Comparison of ENCODE assay signal across 26 mouse cellular contexts in genomic region chr12:111817991-111818390, GRCm38 (mm10). TPM values are rescaled to one million over a fixed set of nuclear protein-coding genes. Genes with fewer than 3 reads are reported as not detected.
A peak's percentile ranks its signal among the peaks of the same experiment; 100 is the strongest.
DNase-seq lines count a peak whose midpoint lies in the region; ATAC-seq and TF ChIP-seq lines count a peak whose summit lies in the region.
"Had no signal": no experiment of that assay in that cellular context is flagged by ENCODE, and none has a peak within 500 bp of the region (broad histone marks: within the 10 kb centered on the region; RNA-seq: fewer than 3 reads in every experiment).

No protein-coding gene starts in this region.

- peaks cover 60% of the 10 kb centered on the region for H3K4me1 ChIP-seq in intestine, embryonic 15.5 days (replicated peaks)
- H3K4me1 ChIP-seq in liver, embryonic 13.5 days (replicated peaks), result peaks cover 81% of the 10 kb centered on the region
- H3K4me1 ChIP-seq in small intestine, adult 2 months (ENCODE audit: control insufficient read depth, insufficient read depth, insufficient read length, low read length), result peaks cover 29% of the 10 kb centered on the region

- ATAC-seq in intestine, embryonic 15.5 days, result no peak
- no peak for ATAC-seq in liver, embryonic 13.5 days (ENCODE audit: low read depth)
- ATAC-seq: forebrain, embryonic 15.5 days; inflammation-experienced regulatory T-cells, adult 6 months; Patski had no signal

- TF ChIP-seq POLR2A in small intestine, adult 2 months (IDR thresholded peaks at IDR 0.05; ENCODE audit: low read depth, low read length), result no peak

- no peak for TF ChIP-seq CTCF in small intestine, adult 2 months (IDR thresholded peaks at IDR 0.05; ENCODE audit: extremely low read depth, insufficient read length, insufficient replicate concordance, low read depth, low read length)

- no peak overlapping the region for H3K9ac ChIP-seq in intestine, embryonic 15.5 days
- peak overlapping the region; percentile 59 for H3K9ac ChIP-seq in liver, embryonic 13.5 days
- H3K9ac ChIP-seq: embryonic facial prominence, embryonic 12.5 days; forebrain, embryonic 15.5 days; hindbrain, embryonic 15.5 days; limb, embryonic 12.5 days; stomach, embryonic 15.5 days had no signal

- DNase-seq in adrenal gland, adult 2 months, result peak; percentile 65
- no peak for DNase-seq in adrenal gland, postnatal 14 days
- no peak for DNase-seq in liver, embryonic 13.5 days
- DNase-seq in kidney, adult 18-20 months, result no peak
- DNase-seq in spleen, adult 18-20 months, result no peak
- DNase-seq: cerebellum, adult 11 months; cerebellum, adult 9-10 months; cerebellum, postnatal 36 days; heart, postnatal 14 days; kidney, postnatal 25 days; lung, adult 2 months; lung, postnatal 10 days; midbrain, embryonic 14.5 days; thymus, postnatal 25 days had no signal

- no peaks in the 10 kb centered on the region for H3K9me3 ChIP-seq in intestine, embryonic 15.5 days
- H3K9me3 ChIP-seq in liver, embryonic 13.5 days (replicated peaks), result no peaks in the 10 kb centered on the region
- H3K9me3 ChIP-seq: embryonic facial prominence, embryonic 12.5 days; forebrain, embryonic 15.5 days; G1E; hindbrain, embryonic 10.5 days; hindbrain, embryonic 15.5 days; limb, embryonic 12.5 days; stomach, embryonic 15.5 days had no signal

- H3K4me3 ChIP-seq in intestine, embryonic 15.5 days (replicated peaks), result no peak overlapping the region
- peak overlapping the region; percentile 11; the same call in 1 of the 2 replicates for H3K4me3 ChIP-seq in liver, embryonic 13.5 days (replicated peaks)
- peak overlapping the region; percentile 35 for H3K4me3 ChIP-seq in small intestine, adult 2 months (ENCODE audit: low read depth, low read length)
- H3K4me3 ChIP-seq: embryonic facial prominence, embryonic 12.5 days; forebrain, embryonic 15.5 days; hindbrain, embryonic 10.5 days; hindbrain, embryonic 15.5 days; limb, embryonic 12.5 days; stomach, embryonic 15.5 days had no signal

- WGBS in intestine, embryonic 15.5 days, result 64% methylated on average over 8 of the region's 8 CpGs
- 73% methylated on average over 8 of the region's 8 CpGs for WGBS in liver, embryonic 13.5 days (ENCODE audit: insufficient replicate concordance)
- 29% methylated on average over 8 of the region's 8 CpGs for WGBS in small intestine, adult 2 months

- no peaks in the 10 kb centered on the region; the same call in 1 of the 2 replicates for H3K36me3 ChIP-seq in intestine, embryonic 15.5 days
- H3K36me3 ChIP-seq in liver, embryonic 13.5 days, result peaks cover 37% of the 10 kb centered on the region
- peaks cover 5% of the 10 kb centered on the region for H3K36me3 ChIP-seq in small intestine, adult 2 months (ENCODE audit: control insufficient read depth, insufficient read depth, low read length)
- H3K36me3 ChIP-seq: embryonic facial prominence, embryonic 12.5 days; forebrain, embryonic 15.5 days; hindbrain, embryonic 15.5 days had no signal

- peak overlapping the region; percentile 62 for H3K4me2 ChIP-seq in intestine, embryonic 15.5 days (replicated peaks)
- peak overlapping the region; percentile 81 for H3K4me2 ChIP-seq in liver, embryonic 13.5 days
- H3K4me2 ChIP-seq: embryonic facial prominence, embryonic 12.5 days; forebrain, embryonic 15.5 days; hindbrain, embryonic 15.5 days; limb, embryonic 12.5 days; stomach, embryonic 15.5 days had no signal

- H3K27me3 ChIP-seq in intestine, embryonic 15.5 days (replicated peaks), result no peaks in the 10 kb centered on the region
- no peaks in the 10 kb centered on the region for H3K27me3 ChIP-seq in liver, embryonic 13.5 days
- H3K27me3 ChIP-seq in small intestine, adult 2 months (ENCODE audit: control insufficient read depth, insufficient read depth, low read length), result no peaks in the 10 kb centered on the region
- H3K27me3 ChIP-seq: embryonic facial prominence, embryonic 12.5 days; forebrain, embryonic 15.5 days; hindbrain, embryonic 15.5 days; limb, embryonic 12.5 days; Patski; stomach, embryonic 15.5 days had no signal

- H3K27ac ChIP-seq in intestine, embryonic 15.5 days, result peak overlapping the region; percentile 49
- H3K27ac ChIP-seq in liver, embryonic 13.5 days, result peak overlapping the region; percentile 97
- H3K27ac ChIP-seq in small intestine, adult 2 months (ENCODE audit: insufficient read depth, low read depth, low read length), result peak overlapping the region; percentile 97
- H3K27ac ChIP-seq: embryonic facial prominence, embryonic 12.5 days; forebrain, embryonic 15.5 days; hindbrain, embryonic 15.5 days; limb, embryonic 12.5 days; macrophage had no signal

RNA-seq across cellular contexts. Expression of gene Zfyve21, which starts 4.0 kb away (rescaled TPM):
- 100 to 1,000 TPM in 1 of 2 experiments, 10 to 100 TPM in 1; 63.4 to 125 TPM for total RNA-seq in adrenal gland, adult 2 months (2021)
- polyA plus RNA-seq in adrenal gland, adult 2 months (2012; rRNA removed), result 124 and 125 TPM in 2 replicates
- total RNA-seq in adrenal gland, postnatal 14 days (2021), result 91.0 and 96.9 TPM in 2 replicates
- polyA plus RNA-seq in intestine, embryonic 15.5 days (2015; fragmentation: Nextera tagmentation; extraction: Ambion mirVana), result 183 and 191 TPM in 2 replicates
- 53.3 and 54.7 TPM in 2 replicates for polyA plus RNA-seq in liver, embryonic 13.5 days (2015; fragmentation: Nextera tagmentation; extraction: Ambion mirVana)
- polyA plus RNA-seq in small intestine, adult 2 months (2012; rRNA removed), result 59.5 and 146 TPM in 2 replicates

RNA-seq across cellular contexts. Expression of gene Xrcc3, which starts 4.3 kb away (rescaled TPM):
- total RNA-seq in adrenal gland, adult 2 months (2021), result 10 to 100 TPM in 1 of 2 experiments, 1 to 10 TPM in 1; 8.8 to 17.8 TPM
- 19.7 and 22.5 TPM in 2 replicates for polyA plus RNA-seq in adrenal gland, adult 2 months (2012; rRNA removed)
- 18.6 and 20.8 TPM in 2 replicates for total RNA-seq in adrenal gland, postnatal 14 days (2021)
- 8.9 and 9.9 TPM in 2 replicates for polyA plus RNA-seq in intestine, embryonic 15.5 days (2015; fragmentation: Nextera tagmentation; extraction: Ambion mirVana)
- 3.9 and 5.1 TPM in 2 replicates for polyA plus RNA-seq in liver, embryonic 13.5 days (2015; fragmentation: Nextera tagmentation; extraction: Ambion mirVana)
- 6.5 and 9.3 TPM in 2 replicates for polyA plus RNA-seq in small intestine, adult 2 months (2012; rRNA removed)

RNA-seq across cellular contexts. Expression of gene Klc1, which starts 59.3 kb away (rescaled TPM):
- total RNA-seq in adrenal gland, adult 2 months (2021), result 100 to 1,000 TPM in 1 of 2 experiments, 10 to 100 TPM in 1; 87.7 to 107 TPM
- 61.6 and 71.6 TPM in 2 replicates for polyA plus RNA-seq in adrenal gland, adult 2 months (2012; rRNA removed)
- 99.9 and 115 TPM in 2 replicates for total RNA-seq in adrenal gland, postnatal 14 days (2021)
- 91.1 and 92.1 TPM in 2 replicates for polyA plus RNA-seq in intestine, embryonic 15.5 days (2015; fragmentation: Nextera tagmentation; extraction: Ambion mirVana)
- 22.5 and 24.0 TPM in 2 replicates for polyA plus RNA-seq in liver, embryonic 13.5 days (2015; fragmentation: Nextera tagmentation; extraction: Ambion mirVana)
- polyA plus RNA-seq in small intestine, adult 2 months (2012; rRNA removed), result 37.2 and 55.8 TPM in 2 replicates
